Mouse (Mus musculus) cerebellum, adult 8-10 months (tissue): ENCODE results near the gene Lif.
A peak's percentile ranks its signal among the peaks of the same experiment; 100 is the strongest.

Source experiments
- DNase-seq: peaks from one replicate; pipeline ENCODE4 v3.0.0; 2022

The Lif gene

GRCm38 (mm10) chr11:4232644-4233043 lies 24.7 kb upstream of the Lif start:
- DNase-seq: no peak

- DNase-seq: no peak
These were observed 22.2 kb upstream of the Lif start for GRCm38 (mm10) chr11:4235052-4235655.

GRCm38 (mm10) chr11:4235665-4236545 lies 21.5 kb upstream of the Lif start, which contains the start of gene Osm:
Osm (plus strand) TSS chr11:4236420.
- no peak for DNase-seq

- no peak for DNase-seq
These were observed 20.8 kb upstream of the Lif start for GRCm38 (mm10) chr11:4236546-4237067.

GRCm38 (mm10) chr11:4237389-4237912 lies 19.9 kb upstream of the Lif start:
- DNase-seq: no peak

GRCm38 (mm10) chr11:4238167-4238566 lies 19.2 kb upstream of the Lif start:
- no peak for DNase-seq

GRCm38 (mm10) chr11:4239691-4240090 lies 17.7 kb upstream of the Lif start:
- DNase-seq: no peak

GRCm38 (mm10) chr11:4240151-4240550 lies 17.2 kb upstream of the Lif start:
- no peak for DNase-seq

GRCm38 (mm10) chr11:4241180-4241579 lies 16.2 kb upstream of the Lif start:
- no peak for DNase-seq

- DNase-seq: no peak
These were observed 11.2 kb upstream of the Lif start for GRCm38 (mm10) chr11:4246126-4246525.

GRCm38 (mm10) chr11:4246623-4247022 lies 10.7 kb upstream of the Lif start:
- DNase-seq: no peak

GRCm38 (mm10) chr11:4247201-4247959 lies 10.0 kb upstream of the Lif start:
- no peak for DNase-seq

- DNase-seq: no peak
These were observed 8.2 kb upstream of the Lif start for GRCm38 (mm10) chr11:4249151-4249550.

GRCm38 (mm10) chr11:4250290-4250689 lies 7.1 kb upstream of the Lif start:
- no peak for DNase-seq

GRCm38 (mm10) chr11:4251376-4251775 lies 6.0 kb upstream of the Lif start:
- DNase-seq: no peak

GRCm38 (mm10) chr11:4252886-4253285 lies 4.5 kb upstream of the Lif start:
- DNase-seq: no peak

- no peak for DNase-seq
These were observed 399 bp downstream of the Lif start for GRCm38 (mm10) chr11:4257756-4258155.

- DNase-seq: peak; percentile 85
These were observed 1.3 kb downstream of the Lif start for GRCm38 (mm10) chr11:4258657-4259082.

- DNase-seq: no peak
These were observed 3.3 kb downstream of the Lif start for GRCm38 (mm10) chr11:4260463-4261187.

GRCm38 (mm10) chr11:4261188-4261494 lies 3.8 kb downstream of the Lif start:
- peak; percentile 37 for DNase-seq

GRCm38 (mm10) chr11:4261969-4262368 lies 4.6 kb downstream of the Lif start:
- DNase-seq: no peak

- DNase-seq: no peak
These were observed 5.5 kb downstream of the Lif start for GRCm38 (mm10) chr11:4262847-4263246.

GRCm38 (mm10) chr11:4263296-4263695 lies 5.9 kb downstream of the Lif start:
- no peak for DNase-seq
